Mouse (Mus musculus) heart, embryonic 13.5 days (tissue): ENCODE measurements around the gene Mat2a. TPM values are rescaled to one million over a fixed set of nuclear protein-coding genes. Genes with fewer than 3 reads are reported as not detected.

Experiments used
- ATAC-seq: fragments of 200-750 bp; cut with Nextera tagmentation; 2 replicates; pipeline ENCODE4 v1.8.0; 2017; ENCODE audit warnings: moderate TSS enrichment; ENCODE audit not compliant: insufficient number of reproducible peaks, low FRiP score, low TSS enrichment; ENCODE audit errors: extremely low read depth
- H3K27ac ChIP-seq: fragments of 300-500 bp; sonication (generic); replicated peaks from 2 replicates; pipeline ENCODE4 v1.5.1; 2015; ENCODE audit warnings: moderate library complexity, mild to moderate bottlenecking, inconsistent platforms
- H3K27me3 ChIP-seq: fragments of 300-500 bp; sonication (generic); replicated peaks from 2 replicates; pipeline ENCODE4 v1.6.1; 2015; ENCODE audit warnings: mild to moderate bottlenecking, inconsistent platforms
- H3K36me3 ChIP-seq: fragments of 300-500 bp; sonication (generic); 2 replicates; pipeline ENCODE4 v1.6.1; 2015; ENCODE audit warnings: mild to moderate bottlenecking, inconsistent platforms
- H3K4me1 ChIP-seq: fragments of 300-500 bp; sonication (generic); 2 replicates; pipeline ENCODE4 v1.6.1; 2015; ENCODE audit warnings: inconsistent platforms
- H3K4me2 ChIP-seq: fragments of 300-500 bp; sonication (generic); 2 replicates; pipeline ENCODE4 v1.6.1; 2015; ENCODE audit warnings: inconsistent platforms, mild to moderate bottlenecking, moderate library complexity
- H3K4me3 ChIP-seq: fragments of 300-500 bp; sonication (generic); 2 replicates; pipeline ENCODE4 v1.5.1; 2015; ENCODE audit warnings: moderate library complexity, mild to moderate bottlenecking, inconsistent platforms
- H3K9ac ChIP-seq: fragments of 300-500 bp; sonication (generic); 2 replicates; pipeline ENCODE4 v1.6.1; 2015; ENCODE audit warnings: inconsistent platforms, mild to moderate bottlenecking, moderate library complexity
- H3K9me3 ChIP-seq: fragments of 300-500 bp; sonication (generic); 2 replicates; pipeline ENCODE4 v1.6.1; 2016; ENCODE audit warnings: inconsistent platforms
- WGBS: fragments of 180-500 bp; shearing (Covaris S2); methylation state at CpG from one replicate; pipeline ENCODE4 v1.1.7; 2015; ENCODE audit warnings: mixed read lengths; 5-methylcytosine and 5-hydroxymethylcytosine counted together
- polyA plus RNA-seq: library from polyadenylated mRNA; unstranded; fragments of >200 nt; fragmentation: Nextera tagmentation; extraction: Ambion mirVana; gene quantifications from 2 replicates; pipeline ENCODE4 v1.2.1, GENCODE M21; 2015

Mat2a gene
- polyA plus RNA-seq, 1 experiment from 2014 or later = 264 TPM

GRCm38 (mm10) chr6:72410518-72410917 lies 28.8 kb downstream of the Mat2a start:
- Histone ChIP-seq H3K9me3 (no peaks in the 10 kb centered on the region), H3K36me3 (no peaks in the 10 kb centered on the region), H3K4me1 (peaks cover 14% of the 10 kb centered on the region), H3K4me2 (no peak overlapping the region), H3K27ac (no peak overlapping the region), H3K4me3 (no peak overlapping the region), H3K9ac (no peak overlapping the region), H3K27me3 (no peaks in the 10 kb centered on the region)
- 72% methylated on average over 7 of the region's 7 CpGs for WGBS
- no peak for ATAC-seq

- ATAC-seq = no peak
- Histone ChIP-seq H3K9ac (no peak overlapping the region), H3K9me3 (no peaks in the 10 kb centered on the region), H3K4me2 (no peak overlapping the region), H3K4me1 (peaks cover 9% of the 10 kb centered on the region), H3K36me3 (no peaks in the 10 kb centered on the region), H3K27me3 (no peaks in the 10 kb centered on the region), H3K4me3 (no peak overlapping the region), H3K27ac (no peak overlapping the region)
- 32% methylated on average over 1 of the region's 1 CpGs for WGBS
Measured at GRCm38 (mm10) chr6:72410003-72410402, 29.4 kb downstream of the Mat2a start.

- WGBS = 12% methylated on average over 3 of the region's 3 CpGs
- ATAC-seq = no peak
Measured at GRCm38 (mm10) chr6:72409567-72409966, 29.8 kb downstream of the Mat2a start.

GRCm38 (mm10) chr6:72407119-72407518 lies 32.2 kb downstream of the Mat2a start:
- ATAC-seq = no peak
- 2% methylated on average over 5 of the region's 5 CpGs for WGBS
- no peaks in the 10 kb centered on the region for H3K4me1 ChIP-seq
- H3K4me3 ChIP-seq = no peak overlapping the region
- no peak overlapping the region for H3K4me2 ChIP-seq
- no peak overlapping the region for H3K9ac ChIP-seq
- no peaks in the 10 kb centered on the region for H3K36me3 ChIP-seq
- no peaks in the 10 kb centered on the region for H3K27me3 ChIP-seq
- no peaks in the 10 kb centered on the region for H3K9me3 ChIP-seq
- no peak overlapping the region for H3K27ac ChIP-seq

More at GRCm38 (mm10) chr6:72409567-72409966, 29.8 kb downstream of the Mat2a start:
- Histone ChIP-seq H3K4me2 (no peak overlapping the region), H3K4me3 (no peak overlapping the region), H3K27ac (no peak overlapping the region), H3K9me3 (no peaks in the 10 kb centered on the region), H3K27me3 (no peaks in the 10 kb centered on the region), H3K4me1 (peaks cover 5% of the 10 kb centered on the region), H3K36me3 (no peaks in the 10 kb centered on the region), H3K9ac (no peak overlapping the region)

GRCm38 (mm10) chr6:72405356-72405755 lies 34.0 kb downstream of the Mat2a start:
- no peak overlapping the region for H3K9ac ChIP-seq

GRCm38 (mm10) chr6:72401875-72402274 lies 37.5 kb downstream of the Mat2a start:
- 31% methylated on average over 7 of the region's 7 CpGs for WGBS
- H3K27me3 ChIP-seq = no peaks in the 10 kb centered on the region
- H3K9me3 ChIP-seq = no peaks in the 10 kb centered on the region
- H3K4me3 ChIP-seq = no peak overlapping the region
- H3K4me2 ChIP-seq = no peak overlapping the region
- no peak overlapping the region for H3K9ac ChIP-seq
- ATAC-seq = no peak
- no peak overlapping the region for H3K27ac ChIP-seq
- H3K36me3 ChIP-seq = no peaks in the 10 kb centered on the region
- H3K4me1 ChIP-seq = no peaks in the 10 kb centered on the region

More at GRCm38 (mm10) chr6:72405356-72405755, 34.0 kb downstream of the Mat2a start:
- ATAC-seq = no peak
- H3K36me3 ChIP-seq = no peaks in the 10 kb centered on the region
- no peak overlapping the region for H3K27ac ChIP-seq
- no peaks in the 10 kb centered on the region for H3K27me3 ChIP-seq
- no peaks in the 10 kb centered on the region for H3K9me3 ChIP-seq
- 77% methylated on average over 7 of the region's 7 CpGs for WGBS
- no peak overlapping the region for H3K4me3 ChIP-seq
- H3K4me1 ChIP-seq = no peaks in the 10 kb centered on the region
- no peak overlapping the region for H3K4me2 ChIP-seq

GRCm38 (mm10) chr6:72399967-72400366 lies 39.4 kb downstream of the Mat2a start:
- no peak for ATAC-seq
- Histone ChIP-seq H3K27me3 (no peaks in the 10 kb centered on the region), H3K9ac (no peak overlapping the region), H3K27ac (no peak overlapping the region), H3K4me2 (no peak overlapping the region), H3K9me3 (no peaks in the 10 kb centered on the region), H3K4me1 (no peaks in the 10 kb centered on the region), H3K4me3 (no peak overlapping the region), H3K36me3 (no peaks in the 10 kb centered on the region)
- WGBS = 31% methylated on average over 2 of the region's 2 CpGs

- WGBS = 70% methylated on average over 10 of the region's 10 CpGs
- H3K4me1 ChIP-seq = peaks cover 7% of the 10 kb centered on the region
- ATAC-seq = no peak
- no peak overlapping the region for H3K4me2 ChIP-seq
- no peaks in the 10 kb centered on the region for H3K36me3 ChIP-seq
- H3K9me3 ChIP-seq = no peaks in the 10 kb centered on the region
- H3K9ac ChIP-seq = no peak overlapping the region
- H3K4me3 ChIP-seq = no peak overlapping the region
- H3K27me3 ChIP-seq = no peaks in the 10 kb centered on the region
- no peak overlapping the region for H3K27ac ChIP-seq
Measured at GRCm38 (mm10) chr6:72396837-72397251, 42.5 kb downstream of the Mat2a start.

DNA sequence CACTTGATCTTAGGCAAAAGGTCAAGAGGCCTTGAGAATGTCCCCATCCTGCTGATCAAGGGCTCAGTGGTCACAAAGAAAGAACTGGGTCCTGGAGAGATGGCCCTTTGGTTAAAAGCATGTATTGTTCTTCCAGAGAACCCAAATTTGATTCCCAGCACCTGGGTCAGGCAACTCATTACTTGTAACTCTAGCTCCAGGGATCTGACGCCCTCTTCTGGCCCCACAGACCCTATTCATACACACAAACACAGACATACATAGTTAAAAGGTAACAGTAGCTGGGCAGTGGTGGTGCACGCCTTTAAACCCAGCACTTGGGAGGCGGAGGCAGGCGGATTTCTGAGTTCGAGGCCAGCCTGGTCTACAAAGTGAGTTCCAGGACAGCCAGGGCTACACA lies 47.0 kb downstream of the Mat2a start:
- Histone ChIP-seq H3K36me3 (peaks cover 13% of the 10 kb centered on the region), H3K4me2 (no peak overlapping the region), H3K9ac (no peak overlapping the region), H3K4me3 (no peak overlapping the region), H3K27me3 (no peaks in the 10 kb centered on the region), H3K4me1 (peaks cover 41% of the 10 kb centered on the region), H3K9me3 (no peaks in the 10 kb centered on the region), H3K27ac (peak overlapping the region; percentile 58)
- ATAC-seq = no peak
- WGBS = 96% methylated on average over 5 of the region's 5 CpGs

DNA sequence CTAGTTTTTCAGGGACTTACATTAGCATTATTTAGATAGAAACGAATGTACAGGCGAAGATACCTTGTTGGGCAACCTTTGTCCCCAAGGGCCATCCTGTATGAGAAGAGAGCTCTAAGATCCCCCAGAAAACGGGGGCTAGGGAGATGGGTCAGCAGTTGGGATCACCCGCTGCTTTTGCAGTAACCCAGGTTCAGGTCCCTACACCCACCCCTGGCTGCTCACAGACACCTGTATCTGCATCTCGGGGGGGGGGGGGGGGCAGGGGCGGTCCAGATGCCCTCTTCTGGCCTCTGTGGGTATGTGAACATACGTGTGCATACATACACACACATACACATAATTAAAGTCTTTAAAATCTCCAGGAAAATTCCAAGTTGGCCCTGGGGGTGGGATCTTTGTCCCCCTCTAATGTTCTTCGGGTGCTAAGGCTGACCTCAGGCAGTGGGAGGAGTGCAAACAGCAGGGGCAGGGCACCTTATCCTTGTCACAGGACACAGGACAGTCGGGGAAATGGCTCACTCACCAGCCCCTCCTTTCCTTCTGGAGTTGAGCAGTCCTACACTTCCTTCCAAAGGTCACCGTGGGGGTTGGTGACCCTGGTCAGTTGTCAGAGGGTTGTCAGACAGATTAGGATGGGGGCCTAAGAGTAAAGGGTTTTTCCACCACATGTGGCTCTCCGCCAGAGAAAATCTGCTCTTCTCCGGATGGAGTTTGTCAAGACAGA lies 48.4 kb downstream of the Mat2a start:
- peak; percentile 59 for ATAC-seq
- Histone ChIP-seq H3K4me3 (peak overlapping the region; percentile 72), H3K27me3 (no peaks in the 10 kb centered on the region), H3K4me1 (peaks cover 41% of the 10 kb centered on the region), H3K9me3 (no peaks in the 10 kb centered on the region), H3K36me3 (peaks cover 21% of the 10 kb centered on the region), H3K9ac (peak overlapping the region; percentile 93), H3K27ac (peak overlapping the region; percentile 98), H3K4me2 (peak overlapping the region; percentile 82)
- WGBS = 14% methylated on average over 12 of the region's 12 CpGs

DNA sequence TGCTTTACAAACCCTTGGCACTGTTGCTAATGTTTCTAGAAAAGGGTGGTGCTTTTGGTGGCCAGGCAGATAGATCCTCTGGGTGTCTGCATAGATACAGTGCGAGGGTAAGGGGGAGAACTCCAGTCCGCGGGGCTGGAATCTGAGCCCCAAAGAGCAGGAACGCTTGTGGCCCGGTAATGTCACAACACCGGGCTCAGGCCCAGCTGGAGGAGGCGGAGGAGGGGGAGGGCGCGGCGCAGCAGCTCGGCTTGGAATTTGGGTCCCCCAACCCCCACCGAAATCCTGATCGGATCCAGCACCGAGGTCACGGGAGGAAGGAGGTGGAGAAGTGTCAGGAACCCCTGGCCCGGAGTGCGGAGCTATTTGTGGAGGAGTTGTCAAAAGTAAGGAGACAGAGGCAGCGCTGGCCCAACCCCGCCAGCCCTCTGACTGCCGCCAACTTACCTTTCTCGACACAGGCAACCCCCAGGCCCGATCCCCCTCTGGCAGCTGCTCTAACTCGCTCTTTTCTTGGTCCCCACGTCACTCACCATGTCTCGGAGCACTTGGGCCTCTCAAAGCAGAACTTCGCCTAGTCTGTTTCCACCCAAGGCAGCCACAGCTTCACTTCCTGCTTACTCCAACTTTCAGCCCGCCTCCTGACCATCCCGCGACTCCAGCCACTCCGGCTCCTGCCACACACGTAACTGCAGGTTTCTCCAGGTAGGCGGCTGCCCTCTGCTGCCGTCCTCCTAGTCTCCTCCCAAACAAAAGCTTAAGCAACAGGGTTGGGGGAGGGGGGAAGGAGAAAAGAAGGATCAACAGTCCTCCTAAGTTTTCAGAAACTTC lies 49.2 kb downstream of the Mat2a start, which contains the start of gene Vamp8:
TSS of gene Vamp8 (minus strand) at position 763 of the 831 bp plus-strand sequence.
- WGBS = 0% methylated on average over 33 of the region's 33 CpGs

More for the DNA sequence above, 49.2 kb downstream of the Mat2a start, which contains the start of gene Vamp8:
- H3K4me3 ChIP-seq = peak within 1 kb of the TSS; percentile 72
- peaks cover 29% of the 10 kb centered on the region for H3K36me3 ChIP-seq
- H3K4me2 ChIP-seq = peak within 1 kb of the TSS; percentile 82
- peak; percentile 67 for ATAC-seq
- peaks cover 41% of the 10 kb centered on the region for H3K4me1 ChIP-seq
- peak within 1 kb of the TSS; percentile 98 for H3K27ac ChIP-seq
- H3K27me3 ChIP-seq = no peaks in the 10 kb centered on the region
- peak within 1 kb of the TSS; percentile 93 for H3K9ac ChIP-seq
- H3K9me3 ChIP-seq = no peaks in the 10 kb centered on the region
